Mouse (Mus musculus) activated CD4-positive, CD25-positive, alpha-beta regulatory T cell (primary cell): ENCODE measurements around the gene Nlgn1. TPM values are rescaled to one million over a fixed set of nuclear protein-coding genes. Genes with fewer than 3 reads are reported as not detected.

ENCODE experiments used
- polyA plus RNA-seq, 2 experiments: library from polyadenylated mRNA; unstranded; fragments of 100-300 nt; shearing (Covaris generic); gene quantifications; one replicate each; pipeline ENCODE4 v1.2.1; 2017

Gene Nlgn1
- under 1 TPM in 1 of 2 experiments, not detected in 1; 0.04 TPM for polyA plus RNA-seq

GRCm38 (mm10) chr3:26332400-26333238, at the start of gene Nlgn1:
Nlgn1 (minus strand) TSS chr3:26332460.

